Mouse (Mus musculus): ENCODE data around the gene Prpf8. TPM values are rescaled to one million over a fixed set of nuclear protein-coding genes. Genes with fewer than 3 reads are reported as not detected.
A peak's percentile ranks its signal among the peaks of the same experiment; 100 is the strongest.

Prpf8 gene
- polyA plus RNA-seq, 1 experiment: 64.2 TPM

DNA sequence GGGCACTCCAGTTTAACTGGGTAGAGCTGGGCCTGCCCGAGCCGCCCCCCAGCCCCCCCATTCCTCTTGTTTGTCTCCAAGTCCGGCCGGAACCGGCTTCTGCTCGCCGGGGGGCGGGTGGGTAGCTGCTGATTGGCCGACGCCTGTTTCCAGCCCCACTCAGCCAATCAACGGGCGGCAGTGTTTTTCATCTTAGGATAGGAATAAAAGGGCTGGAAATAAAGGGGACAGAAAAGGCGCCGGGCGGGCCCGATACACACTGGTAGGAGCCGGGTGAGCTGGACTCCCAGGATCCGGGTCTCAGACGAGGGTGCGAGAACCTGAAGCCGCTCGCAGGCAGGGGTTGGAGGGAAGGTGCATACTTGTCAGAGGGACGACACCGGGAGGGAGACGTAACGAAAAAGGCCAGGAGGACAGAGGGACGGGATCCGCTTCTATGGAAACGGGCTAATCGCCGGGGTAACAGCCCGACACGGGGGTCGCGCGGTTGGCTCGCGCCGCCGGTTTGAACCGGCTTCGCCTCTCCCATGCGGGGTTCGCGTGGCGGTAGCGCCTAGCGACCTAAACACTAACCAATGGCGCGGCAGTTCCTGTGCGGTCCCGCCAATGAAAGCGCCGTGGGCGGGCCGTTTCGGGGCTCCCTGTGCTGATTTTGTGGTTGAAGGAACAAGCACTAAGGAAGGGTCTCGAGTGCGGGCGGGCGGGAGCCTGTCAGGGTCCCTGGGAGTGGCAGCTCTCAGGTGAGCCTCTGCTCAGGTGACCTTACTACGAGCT lies 45.0 kb downstream of the Prpf8 start, which contains the start of gene Slc43a2:
TSS of gene Slc43a2 (plus strand) at position 226 of the 774 bp plus-strand sequence.
- H3K4me3 ChIP-seq (ENCODE audit: extremely low read depth, insufficient read depth, insufficient read length): peak within 1 kb of the TSS; percentile 67
- under 1% methylated on average over 62 of the region's 62 CpGs for WGBS
- TF ChIP-seq CTCF (IDR thresholded peaks at IDR 0.05; ENCODE audit: extremely low read depth, insufficient read depth, insufficient read length, insufficient replicate concordance): no peak
- peak; percentile 34 for TF ChIP-seq POLR2A (IDR thresholded peaks at IDR 0.05; ENCODE audit: low read depth, low read length)

DNA sequence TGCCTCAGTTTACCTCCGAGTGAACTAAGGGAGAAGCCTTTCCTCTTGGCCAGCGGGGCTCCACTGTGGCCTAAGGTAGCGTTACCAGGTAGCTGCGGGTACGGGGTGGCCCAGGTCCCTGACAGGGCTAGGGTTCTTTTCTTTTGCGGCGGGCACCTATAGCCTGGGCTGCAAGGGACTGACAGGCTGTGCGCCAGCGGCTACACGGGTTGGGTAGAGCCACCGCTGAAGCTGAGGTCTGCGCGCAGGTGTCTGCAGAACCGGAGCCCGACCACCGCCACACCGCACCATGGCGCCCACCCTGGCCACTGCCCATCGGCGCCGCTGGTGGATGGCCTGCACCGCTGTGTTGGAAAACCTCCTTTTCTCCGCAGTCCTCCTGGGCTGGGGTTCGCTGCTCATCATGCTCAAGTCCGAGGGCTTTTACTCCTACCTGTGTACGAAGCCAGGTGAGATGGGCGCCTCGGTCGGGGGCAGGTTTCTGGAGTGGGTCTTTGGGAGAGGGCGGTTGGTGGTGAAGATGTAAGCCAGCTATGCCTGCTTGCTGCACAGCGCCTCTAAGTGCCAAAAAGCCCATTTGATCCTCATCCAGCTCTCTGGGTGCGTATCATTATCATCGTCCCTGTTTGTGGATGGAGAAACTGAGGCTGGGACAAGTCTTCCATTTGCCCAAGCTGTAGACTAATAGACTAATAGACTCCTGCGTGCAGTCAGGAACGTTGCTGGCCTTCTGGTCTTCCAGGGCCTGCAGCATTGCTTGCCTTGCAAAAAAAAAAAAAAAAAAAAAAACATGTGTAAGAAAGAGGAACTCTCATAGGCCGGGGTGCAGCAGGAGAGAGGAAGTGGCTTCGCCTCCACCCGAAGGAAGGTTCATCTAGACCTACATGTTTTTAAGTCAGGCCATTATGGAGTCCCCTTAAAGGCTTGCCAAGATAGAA lies 46.0 kb downstream of the Prpf8 start:
- peak in 1 of 2 experiments; percentile 65 for DNase-seq (ENCODE audit: low read depth in 1 of 2, low spot score in 2 of 2)
- TF ChIP-seq CTCF (IDR thresholded peaks at IDR 0.05; ENCODE audit: extremely low read depth, insufficient read depth, insufficient read length, insufficient replicate concordance) (no peak), POLR2A (IDR thresholded peaks at IDR 0.05; ENCODE audit: low read depth, low read length) (peak; percentile 39; the same call in 1 of the 2 replicates)
- H3K4me1 ChIP-seq (ENCODE audit: control insufficient read depth, insufficient read depth, insufficient read length): peaks cover 17% of the 10 kb centered on the region
- H3K27me3 ChIP-seq (ENCODE audit: control insufficient read depth, insufficient read depth, low read length): no peaks in the 10 kb centered on the region
- H3K4me3 ChIP-seq (ENCODE audit: extremely low read depth, insufficient read depth, insufficient read length): peak overlapping the region; percentile 67
- peak overlapping the region; percentile 98 for H3K27ac ChIP-seq (ENCODE audit: insufficient read depth, low read length)
- WGBS: 2% methylated on average over 38 of the region's 38 CpGs
- 0 out of 2 replicates have a peak, but pooled peaks cover 1% of the 10 kb centered on the region for H3K36me3 ChIP-seq (ENCODE audit: control insufficient read depth, insufficient read depth, low read length)

More for the DNA sequence above, 45.0 kb downstream of the Prpf8 start, which contains the start of gene Slc43a2:
- Histone ChIP-seq H3K27me3 (ENCODE audit: control insufficient read depth, insufficient read depth, low read length) (no peaks in the 10 kb centered on the region), H3K36me3 (ENCODE audit: control insufficient read depth, insufficient read depth, low read length) (no peaks in the 10 kb centered on the region), H3K4me1 (ENCODE audit: control insufficient read depth, insufficient read depth, insufficient read length) (peaks cover 16% of the 10 kb centered on the region), H3K27ac (ENCODE audit: insufficient read depth, low read length) (peak within 1 kb of the TSS; percentile 90)
- DNase-seq (ENCODE audit: low read depth in 1 of 2, low spot score in 2 of 2): peak in 1 of 2 experiments; percentile 92

DNA sequence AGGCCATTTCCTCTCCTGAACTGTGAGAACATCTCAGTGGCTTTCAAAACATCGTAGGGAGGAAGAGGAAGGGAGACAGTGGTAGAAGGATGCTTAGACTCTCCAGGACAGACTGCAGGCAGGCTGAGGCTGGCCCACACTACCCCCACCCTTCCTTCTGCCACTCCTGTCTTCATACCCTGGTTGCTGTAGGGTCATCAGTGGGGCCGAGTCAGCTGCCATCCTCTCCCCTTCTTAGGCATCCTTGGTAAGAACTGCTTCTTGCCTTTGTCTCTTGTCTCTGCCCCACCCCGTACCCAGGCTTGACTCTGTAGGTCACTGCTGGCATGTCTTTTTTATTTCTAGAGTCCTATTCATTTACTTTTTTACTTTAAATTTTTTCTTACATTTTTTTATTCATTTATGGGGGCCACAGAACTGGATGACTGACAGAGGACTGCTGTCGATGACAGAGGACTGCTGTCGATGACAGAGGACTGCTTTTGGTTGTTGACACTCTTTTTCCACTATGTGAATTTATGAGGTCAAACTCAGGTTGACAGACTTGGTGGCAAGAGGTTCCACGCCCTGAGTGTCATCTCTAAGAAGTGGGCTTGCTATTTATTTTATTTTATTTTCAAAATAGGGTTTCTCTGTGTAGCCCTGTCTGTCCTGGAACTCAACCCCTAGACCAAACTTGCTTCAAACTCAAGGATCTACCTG lies 46.8 kb downstream of the Prpf8 start:
- peaks cover 26% of the 10 kb centered on the region for H3K4me1 ChIP-seq (ENCODE audit: control insufficient read depth, insufficient read depth, insufficient read length)
- TF ChIP-seq CTCF (IDR thresholded peaks at IDR 0.05; ENCODE audit: extremely low read depth, insufficient read depth, insufficient read length, insufficient replicate concordance) (no peak), POLR2A (IDR thresholded peaks at IDR 0.05; ENCODE audit: low read depth, low read length) (no peak)
- DNase-seq (ENCODE audit: low read depth in 1 of 2, low spot score in 2 of 2): no peak
- 26% methylated on average over 6 of the region's 6 CpGs for WGBS
- H3K36me3 ChIP-seq (ENCODE audit: control insufficient read depth, insufficient read depth, low read length): 0 out of 2 replicates have a peak, but pooled peaks cover 1% of the 10 kb centered on the region
- H3K27ac ChIP-seq (ENCODE audit: insufficient read depth, low read length): peak overlapping the region; percentile 98
- H3K4me3 ChIP-seq (ENCODE audit: extremely low read depth, insufficient read depth, insufficient read length): peak overlapping the region; percentile 67
- no peaks in the 10 kb centered on the region for H3K27me3 ChIP-seq (ENCODE audit: control insufficient read depth, insufficient read depth, low read length)

DNA sequence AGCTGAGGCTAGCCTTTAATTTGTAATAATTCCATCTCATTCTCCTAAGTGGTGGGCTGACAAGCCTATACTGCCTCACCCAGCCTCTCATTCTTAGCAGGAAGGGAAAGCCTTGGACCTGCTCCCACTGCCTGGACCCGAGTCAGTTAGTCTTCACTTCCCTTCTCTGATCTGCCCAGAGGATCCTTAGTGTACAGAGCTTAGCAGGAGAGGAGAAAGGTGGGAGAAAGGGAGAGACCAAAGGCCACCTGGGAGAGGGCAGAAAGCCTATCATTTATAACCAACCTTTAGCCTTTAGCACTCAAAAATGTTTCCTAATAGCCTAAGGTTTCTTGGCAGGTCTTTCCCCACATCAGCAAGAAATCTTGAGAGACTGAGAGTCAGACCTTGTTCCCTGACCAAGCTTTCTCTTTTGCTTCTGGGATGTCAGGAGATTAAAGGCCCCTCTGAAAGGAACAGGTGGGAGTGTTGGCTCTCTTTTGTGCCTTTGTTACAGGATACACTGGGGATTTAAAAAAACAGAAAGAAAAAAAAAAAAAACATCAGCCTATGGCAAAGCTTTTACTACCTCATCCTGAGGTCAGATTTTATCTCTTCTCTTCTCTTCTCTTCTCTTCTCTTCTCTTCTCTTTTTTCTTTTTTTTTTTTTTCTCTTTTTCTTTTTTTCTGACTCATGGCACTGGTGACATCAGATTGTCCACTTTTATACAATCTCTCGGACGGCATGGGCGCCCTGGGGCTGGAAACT lies 47.8 kb downstream of the Prpf8 start:
- no peak overlapping the region for H3K4me3 ChIP-seq (ENCODE audit: extremely low read depth, insufficient read depth, insufficient read length)
- no peak for DNase-seq (ENCODE audit: low read depth in 1 of 2, low spot score in 2 of 2)
- H3K27ac ChIP-seq (ENCODE audit: insufficient read depth, low read length): peak overlapping the region; percentile 98

DNA sequence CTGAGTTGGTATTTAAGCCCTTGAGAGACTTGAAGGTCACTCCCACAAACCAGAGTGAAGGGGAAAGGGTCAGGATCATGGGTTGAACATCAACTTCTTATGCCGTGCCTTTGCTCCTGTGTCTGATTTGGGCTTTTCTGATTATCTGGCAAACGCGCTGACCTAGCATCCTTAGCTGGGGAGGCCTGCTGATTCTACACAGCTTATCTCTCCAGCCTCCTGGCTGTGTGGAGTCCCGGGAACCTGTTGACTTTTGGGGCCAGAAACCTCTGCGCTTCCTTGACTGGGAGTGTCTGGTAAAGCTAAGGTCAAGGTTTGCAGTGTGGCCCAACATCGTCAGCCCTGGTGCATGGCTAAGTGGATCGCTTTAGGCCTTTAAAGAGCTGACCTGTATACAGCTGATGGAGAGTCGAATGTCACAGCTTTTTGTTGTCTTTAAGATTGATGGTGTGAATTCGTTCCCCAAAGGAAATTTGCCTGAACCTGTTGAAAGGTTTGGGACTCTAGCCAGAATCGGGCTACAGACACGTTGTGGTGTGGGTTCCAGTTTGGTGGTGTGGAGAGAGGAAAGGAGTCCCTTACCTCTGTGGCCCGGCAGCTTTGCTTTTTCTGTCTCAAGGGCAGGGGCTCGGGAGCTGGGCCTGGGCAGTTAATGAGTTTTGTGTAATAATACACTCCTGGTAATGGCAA lies 48.6 kb downstream of the Prpf8 start:
- peaks cover 3% of the 10 kb centered on the region; the same call in 1 of the 2 replicates for H3K36me3 ChIP-seq (ENCODE audit: control insufficient read depth, insufficient read depth, low read length)
- H3K4me1 ChIP-seq (ENCODE audit: control insufficient read depth, insufficient read depth, insufficient read length): peaks cover 37% of the 10 kb centered on the region
- DNase-seq (ENCODE audit: low read depth in 1 of 2, low spot score in 2 of 2): no peak
- no peak for TF ChIP-seq CTCF (IDR thresholded peaks at IDR 0.05; ENCODE audit: extremely low read depth, insufficient read depth, insufficient read length, insufficient replicate concordance)
- H3K27ac ChIP-seq (ENCODE audit: insufficient read depth, low read length): 0 out of 2 replicates have a peak overlapping the region, but pooled peaks have one; percentile 8
- no peaks in the 10 kb centered on the region for H3K27me3 ChIP-seq (ENCODE audit: control insufficient read depth, insufficient read depth, low read length)
- no peak overlapping the region for H3K4me3 ChIP-seq (ENCODE audit: extremely low read depth, insufficient read depth, insufficient read length)
- 61% methylated on average over 13 of the region's 13 CpGs for WGBS

More for the DNA sequence above, 47.8 kb downstream of the Prpf8 start:
- H3K27me3 ChIP-seq (ENCODE audit: control insufficient read depth, insufficient read depth, low read length): no peaks in the 10 kb centered on the region
- 47% methylated on average over 4 of the region's 4 CpGs for WGBS
- TF ChIP-seq CTCF (IDR thresholded peaks at IDR 0.05; ENCODE audit: extremely low read depth, insufficient read depth, insufficient read length, insufficient replicate concordance) (no peak), POLR2A (IDR thresholded peaks at IDR 0.05; ENCODE audit: low read depth, low read length) (no peak)
- H3K4me1 ChIP-seq (ENCODE audit: control insufficient read depth, insufficient read depth, insufficient read length): peaks cover 34% of the 10 kb centered on the region
- 0 out of 2 replicates have a peak, but pooled peaks cover 1% of the 10 kb centered on the region for H3K36me3 ChIP-seq (ENCODE audit: control insufficient read depth, insufficient read depth, low read length)
